Mouse (Mus musculus): ENCODE measurements around the gene Fam189b.
"Not testable (repeated sequence)": the region's sequence is repeated elsewhere in the genome, so short reads cannot be mapped to it uniquely, and the experiment has no call there.

The Fam189b gene

DNA sequence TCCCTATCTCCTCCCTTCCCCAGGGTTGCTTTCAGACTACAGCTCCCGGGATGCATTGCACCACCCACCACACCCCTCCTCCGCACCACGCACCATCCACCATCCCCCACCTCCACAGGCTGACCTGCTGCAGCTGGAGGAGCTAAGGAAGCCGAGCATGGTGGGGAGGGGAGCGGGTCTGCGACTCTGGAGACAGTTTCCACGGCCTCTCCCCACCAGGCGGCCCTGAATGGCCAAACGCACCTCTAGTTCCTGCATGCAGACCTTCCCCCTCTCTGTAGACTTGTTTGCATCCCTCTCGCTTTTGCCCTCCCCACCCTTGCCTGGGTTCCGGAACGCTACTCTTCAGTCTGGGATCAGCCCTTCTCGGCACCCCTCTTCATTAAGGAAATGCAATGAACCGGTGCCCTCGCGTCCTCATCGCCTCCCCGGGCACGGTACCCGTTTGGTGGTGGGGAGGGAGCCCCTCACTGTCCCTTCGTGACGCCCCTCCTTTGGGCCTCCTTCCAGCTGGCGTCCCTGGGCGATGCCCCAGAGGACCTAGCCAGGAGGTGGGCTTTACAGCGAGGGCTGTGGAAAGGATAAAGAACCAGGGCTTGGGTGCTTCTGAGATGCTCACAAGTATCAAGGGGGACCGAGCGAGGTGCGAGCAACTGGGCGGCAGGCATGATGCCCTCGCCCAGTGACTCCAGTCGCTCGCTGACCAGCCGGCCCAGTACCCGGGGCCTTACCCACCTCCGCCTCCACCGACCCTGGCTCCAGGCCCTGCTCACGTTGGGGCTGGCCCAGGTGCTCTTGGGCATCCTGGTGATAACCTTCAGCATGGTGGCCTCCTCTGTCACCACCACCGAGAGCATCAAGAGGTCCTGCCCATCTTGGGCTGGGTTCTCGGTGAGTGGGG is at the start of gene Fam189b:
TSS of gene Fam189b (plus strand) at position 86 of the 901 bp plus-strand sequence.
- DNase-seq = peak; percentile 91 to 93

DNA sequence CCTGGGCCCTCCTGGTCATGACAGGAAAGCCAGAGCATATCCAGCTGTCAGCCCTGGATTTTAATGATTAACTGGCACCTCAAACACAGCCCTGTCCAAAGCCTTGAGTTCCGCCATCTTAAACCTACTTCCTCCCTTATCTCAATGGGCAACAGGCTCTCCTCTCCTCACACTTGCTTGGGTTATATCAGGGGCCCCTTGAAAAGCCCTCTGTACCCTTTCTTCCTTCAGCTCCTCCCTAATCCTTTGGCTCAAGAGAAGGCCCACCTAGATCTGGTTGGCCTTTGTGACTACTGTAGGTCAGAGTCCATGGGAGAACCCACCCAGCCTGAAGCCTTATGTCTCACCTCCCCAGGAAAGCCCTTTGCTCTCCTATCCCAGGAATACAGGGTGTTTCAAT is 49.2 kb upstream of the Fam189b start:
- DNase-seq = no peak

DNA sequence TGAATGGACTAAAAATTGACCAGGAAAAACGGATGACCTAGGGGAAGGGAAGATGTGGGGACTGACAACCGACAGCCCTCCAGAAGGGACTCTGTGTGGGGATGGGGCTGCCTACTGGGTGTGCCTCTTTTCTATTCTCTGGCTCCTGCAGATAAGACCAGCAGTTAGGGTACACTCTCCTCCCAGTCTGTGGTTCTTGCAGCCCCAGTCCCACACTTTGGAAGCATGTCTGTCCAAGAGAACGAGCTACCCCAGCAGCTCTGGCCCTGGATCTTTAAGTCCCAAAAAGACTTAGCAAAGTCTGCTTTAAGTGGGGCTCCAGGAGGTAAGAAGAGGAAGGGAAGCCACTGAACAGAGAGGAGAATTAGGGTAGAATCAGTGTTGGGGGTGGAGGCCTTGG is 47.0 kb upstream of the Fam189b start, which contains the start of gene Pklr:
TSS of gene Pklr (plus strand) at position 185 of the 400 bp plus-strand sequence.
- DNase-seq = no peak

DNA sequence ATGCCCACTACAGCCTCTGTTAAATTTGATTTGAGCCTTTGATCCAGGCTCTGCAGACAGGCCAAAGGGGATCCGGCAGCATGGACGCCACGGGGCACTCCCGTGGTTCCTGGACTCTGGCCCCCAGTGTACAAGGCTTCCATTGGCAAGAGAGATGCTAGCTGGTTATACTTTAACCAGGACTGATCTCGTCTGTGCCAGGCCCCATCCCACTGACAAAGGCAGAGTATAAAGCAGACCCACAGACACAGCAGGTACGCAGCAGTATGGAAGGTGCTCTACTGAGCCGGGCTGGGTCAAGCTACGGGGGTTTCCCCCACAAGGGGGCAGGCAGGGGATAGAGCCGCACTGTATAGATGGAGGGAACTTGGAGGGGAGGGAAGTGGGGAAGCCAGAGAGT is 46.6 kb upstream of the Fam189b start:
- DNase-seq = no peak

DNA sequence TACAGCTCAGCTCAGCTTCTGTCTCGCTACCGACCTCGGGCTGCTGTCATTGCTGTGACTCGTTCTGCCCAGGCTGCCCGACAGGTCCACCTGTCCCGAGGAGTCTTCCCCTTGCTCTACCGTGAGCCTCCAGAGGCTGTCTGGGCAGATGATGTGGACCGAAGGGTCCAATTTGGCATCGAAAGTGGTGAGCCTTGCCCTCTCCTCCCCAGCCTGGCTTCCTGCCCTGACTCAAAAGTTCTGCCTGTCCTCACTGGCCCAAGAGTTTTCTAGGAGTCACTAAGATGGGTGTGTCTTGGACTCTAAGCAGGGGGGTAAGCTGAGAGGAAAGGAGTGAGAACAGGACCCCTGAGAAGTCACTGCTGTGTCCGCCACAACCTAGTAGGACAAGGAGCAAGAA is 38.1 kb upstream of the Fam189b start:
- DNase-seq = no peak

DNA sequence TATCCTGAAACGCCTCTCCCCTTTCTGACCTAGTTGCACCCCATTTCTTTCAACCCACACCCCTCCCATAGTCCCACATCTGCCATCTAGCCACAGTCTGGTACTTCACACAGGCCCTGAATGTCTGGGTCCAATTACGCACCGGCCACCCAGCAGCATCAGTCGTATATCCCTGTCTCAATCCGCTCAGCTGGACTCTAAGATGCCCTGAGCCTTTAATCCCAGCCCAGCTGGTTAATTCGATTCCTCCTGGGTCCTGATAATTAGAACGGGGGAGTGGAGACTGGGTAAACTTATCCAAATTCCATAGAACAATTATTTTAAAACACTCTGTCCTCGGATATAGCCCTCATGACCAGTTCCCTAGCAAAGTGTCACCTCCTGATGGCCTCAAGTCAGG is 37.4 kb upstream of the Fam189b start:
- no peak for DNase-seq

DNA sequence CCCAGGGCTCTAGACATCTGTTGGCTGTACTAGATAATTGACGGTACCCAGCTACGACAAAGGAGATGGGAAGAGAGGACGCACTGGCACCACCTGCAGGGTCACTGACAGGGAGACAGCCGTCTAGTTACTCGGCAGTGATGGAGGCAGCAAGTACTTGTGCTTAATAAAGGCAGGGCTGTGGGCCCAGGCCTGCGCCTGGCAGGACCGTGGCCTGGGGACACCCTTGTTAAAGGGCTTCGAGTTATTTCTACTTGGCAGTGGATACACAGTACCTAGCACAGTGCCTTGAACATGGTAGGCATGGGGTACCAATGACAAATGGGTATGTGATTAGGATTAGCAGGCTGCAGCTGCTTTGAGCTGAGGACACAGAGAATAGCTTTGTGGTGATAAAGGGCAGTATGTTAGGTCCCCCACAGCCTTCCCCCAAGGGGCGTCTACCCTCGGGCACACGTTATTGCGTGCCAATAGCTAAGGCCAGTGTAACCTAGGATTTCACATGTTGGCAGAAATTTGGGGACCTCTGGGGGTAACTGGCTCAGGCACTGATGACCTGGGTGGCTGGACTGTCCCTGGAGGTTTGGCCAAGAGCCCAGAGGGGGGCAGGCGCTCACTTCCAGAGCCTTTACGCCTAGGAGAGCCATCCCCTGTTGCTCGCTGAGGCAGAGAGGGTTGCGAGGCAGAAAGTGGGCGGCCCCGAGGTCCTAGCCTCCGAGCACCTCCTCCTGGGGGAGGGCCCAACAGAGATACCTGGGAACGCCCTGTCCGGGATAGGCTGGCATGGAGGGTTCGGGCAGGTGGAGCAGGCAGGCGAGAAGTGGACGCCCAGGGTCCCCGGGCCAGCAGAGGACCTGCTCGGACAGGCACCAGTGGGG is 35.6 kb upstream of the Fam189b start:
- DNase-seq = peak in 1 of 2 experiments; percentile 38

DNA sequence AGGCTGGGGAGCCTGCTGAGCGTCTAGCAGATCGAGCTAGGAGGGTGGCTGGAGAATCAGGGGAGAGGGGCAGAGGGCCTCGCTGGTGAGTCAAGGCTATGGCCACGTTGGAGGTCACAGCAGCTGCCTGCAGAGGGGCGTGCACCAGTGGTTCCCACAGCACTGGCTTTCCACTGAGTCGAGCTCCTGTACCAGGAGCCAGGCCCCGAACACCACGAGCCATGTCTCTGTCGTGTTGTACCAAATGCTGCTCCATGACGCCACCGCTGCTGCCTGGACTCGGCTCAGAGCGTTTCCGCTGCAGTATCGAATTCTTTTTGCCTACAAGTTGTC is 35.0 kb upstream of the Fam189b start:
- DNase-seq = no peak

DNA sequence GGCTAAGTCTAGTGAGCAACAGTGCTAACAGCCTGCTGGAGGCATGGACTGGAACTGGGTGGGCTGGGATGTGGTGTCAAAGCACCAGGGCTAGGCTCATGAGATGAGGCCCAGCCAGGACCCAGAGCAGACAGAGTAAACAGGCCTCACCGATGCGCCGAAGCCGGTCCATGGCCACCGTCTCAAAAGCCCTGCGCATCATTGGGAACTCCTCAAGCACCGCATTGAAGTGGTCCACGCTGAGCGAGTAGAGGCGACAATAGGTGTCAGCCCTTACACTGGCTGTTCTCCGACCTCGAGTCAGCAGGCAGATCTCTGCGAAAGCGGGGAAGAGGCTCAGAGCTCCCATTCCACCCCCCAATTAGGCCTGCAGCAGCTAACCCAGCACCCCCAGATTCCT is 34.4 kb upstream of the Fam189b start:
- DNase-seq = no peak

DNA sequence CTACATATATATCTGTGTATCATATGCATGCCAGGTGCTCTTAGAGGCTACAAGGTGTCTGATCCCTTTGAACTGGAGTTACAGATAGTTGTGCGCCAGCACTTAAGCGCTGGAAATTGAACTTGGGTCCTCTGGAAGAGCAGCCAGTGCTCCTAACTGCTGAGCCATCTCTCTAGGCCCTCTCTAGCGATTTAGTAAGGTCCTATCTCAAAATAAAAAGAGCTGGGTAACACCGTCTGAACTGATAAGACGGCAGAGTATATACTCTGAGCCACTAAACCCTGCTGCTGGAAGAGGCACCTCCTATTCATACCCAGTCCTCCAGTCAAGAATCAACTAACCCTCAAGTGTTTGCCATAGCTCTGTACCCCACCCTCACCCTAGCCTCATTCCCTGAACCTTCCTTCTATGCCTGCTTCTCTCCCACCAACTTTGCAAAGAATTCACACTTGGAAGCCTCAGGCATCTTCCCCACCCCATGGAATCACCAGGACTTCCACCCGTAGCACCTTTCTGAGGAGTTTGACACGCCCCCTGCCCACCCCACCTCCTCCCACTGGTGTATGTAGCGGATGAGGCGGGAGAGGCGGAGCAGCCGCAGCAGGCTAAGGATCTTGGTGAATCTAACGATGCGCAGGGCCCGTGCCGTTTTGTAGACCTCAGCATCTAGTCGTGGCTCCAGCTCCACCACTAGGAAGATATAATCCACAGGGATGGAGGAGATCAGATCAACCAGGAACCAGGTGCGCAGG is 30.7 kb upstream of the Fam189b start:
- no peak for DNase-seq

DNA sequence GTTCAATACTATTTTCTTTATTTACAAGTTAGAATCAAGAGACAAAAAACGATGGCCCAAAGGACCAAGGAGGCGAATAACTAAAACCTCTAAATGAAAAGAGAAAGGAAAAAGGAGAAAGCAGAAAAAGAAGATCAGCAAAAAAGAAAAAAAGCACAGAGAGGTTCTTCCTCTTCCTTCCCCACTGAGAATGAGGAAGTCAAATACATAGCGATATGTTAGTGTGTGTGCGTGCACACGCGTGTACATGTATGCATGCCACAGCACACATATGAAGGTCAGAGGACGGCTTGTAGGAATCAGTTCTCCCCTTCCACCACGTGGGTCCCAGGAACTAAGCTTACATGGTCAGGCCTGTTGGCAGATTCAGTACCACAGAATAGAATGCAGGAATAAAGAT is 26.0 kb upstream of the Fam189b start:
- DNase-seq = no peak

DNA sequence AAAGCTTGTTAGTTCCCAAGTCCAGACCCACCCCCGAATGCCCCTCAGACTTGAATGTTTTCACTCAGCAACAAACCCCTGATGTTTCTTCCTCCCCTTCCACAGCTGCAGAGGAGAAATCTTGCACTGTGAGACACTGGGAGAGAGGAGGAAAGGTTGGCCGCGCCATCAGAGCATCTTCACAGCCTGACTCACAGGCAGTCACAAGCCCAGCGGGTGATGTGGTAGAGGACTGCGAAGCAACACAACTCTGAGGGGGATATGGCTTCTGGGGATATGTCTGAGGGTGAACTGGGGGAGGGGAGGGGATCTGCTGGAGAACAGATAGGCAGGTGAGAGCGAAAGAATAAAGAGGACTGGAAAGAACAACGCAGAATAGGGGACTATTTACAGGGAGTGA is 24.3 kb upstream of the Fam189b start:
- DNase-seq = no peak

DNA sequence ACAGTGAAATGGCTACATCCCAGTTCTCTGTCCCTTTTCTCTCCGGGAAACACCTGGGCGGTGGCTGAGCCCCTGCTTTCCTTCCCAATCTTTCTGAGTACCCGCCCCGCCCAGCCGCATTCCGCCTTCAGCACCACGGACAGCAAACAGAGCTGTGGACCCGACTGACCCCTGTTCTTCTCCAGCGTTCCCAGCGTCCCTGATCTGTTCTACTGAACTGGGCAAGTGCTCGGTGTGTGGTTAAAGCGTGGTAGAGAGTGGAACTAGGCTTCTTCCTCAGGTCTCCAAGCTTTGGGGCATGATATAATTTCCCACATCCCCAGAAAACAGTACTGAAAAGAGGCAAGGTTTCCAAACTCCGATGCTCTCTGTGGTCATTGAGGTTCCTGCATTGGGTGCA is 23.7 kb upstream of the Fam189b start:
- DNase-seq = no peak

DNA sequence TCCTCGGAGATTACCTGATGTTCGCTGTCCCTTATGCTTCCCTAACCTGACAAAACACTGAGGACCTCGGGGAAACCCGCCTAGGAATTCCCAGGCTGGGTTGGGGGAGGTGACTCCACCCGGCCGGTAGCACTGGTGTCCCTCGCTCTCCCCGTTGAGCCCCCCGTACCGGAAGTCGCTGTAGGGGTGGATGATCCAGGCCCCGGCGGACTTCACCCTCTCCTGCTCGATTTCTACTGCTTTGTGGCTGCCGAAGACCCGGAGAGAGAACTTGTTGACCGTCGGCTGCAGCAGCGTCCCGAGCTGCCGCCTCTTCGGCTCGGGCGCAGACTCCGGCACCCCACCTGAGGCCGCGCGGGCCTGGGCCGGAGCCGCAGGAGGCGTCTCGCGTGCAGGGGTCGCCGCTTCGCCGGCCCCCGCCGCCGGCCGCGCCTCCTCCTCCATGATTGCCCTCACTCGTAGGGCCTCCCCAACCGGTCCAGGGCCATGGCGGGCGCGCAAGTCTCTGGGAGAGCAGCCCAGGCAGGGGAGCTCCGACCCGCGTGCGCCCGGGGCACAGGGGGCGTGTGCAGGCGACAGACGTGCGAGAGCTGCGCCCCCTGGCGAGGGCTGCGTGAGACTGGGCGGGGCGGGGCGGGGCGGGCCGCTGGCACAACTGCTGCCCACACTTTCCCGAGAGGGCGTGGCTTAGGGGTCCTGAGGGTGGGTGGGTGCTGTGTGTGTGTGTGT is 23.2 kb upstream of the Fam189b start, which contains the start of gene Hcn3:
TSS of gene Hcn3 (minus strand) at position 581 of the 729 bp plus-strand sequence.
- DNase-seq = peak; percentile 64 to 83

DNA sequence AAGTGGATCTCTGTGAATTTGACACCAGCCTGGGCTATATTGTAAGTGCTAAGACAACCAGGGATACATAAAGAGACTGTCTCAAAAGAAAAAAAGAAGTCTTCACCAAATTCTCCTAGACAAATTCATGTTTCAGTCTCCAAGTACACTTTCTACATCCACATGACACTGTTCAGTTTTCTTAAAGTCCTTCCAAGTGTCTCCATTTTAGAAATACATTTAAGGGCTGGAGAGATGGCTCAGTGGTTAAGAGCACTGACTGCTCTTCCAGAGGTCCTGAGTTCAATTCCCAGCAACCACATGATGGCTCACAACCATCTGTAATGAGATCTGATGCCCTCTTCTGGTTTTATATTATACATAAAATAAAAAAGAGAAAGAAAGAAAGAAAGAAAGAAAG is 21.7 kb upstream of the Fam189b start:
- DNase-seq = not testable (repeated sequence)

DNA sequence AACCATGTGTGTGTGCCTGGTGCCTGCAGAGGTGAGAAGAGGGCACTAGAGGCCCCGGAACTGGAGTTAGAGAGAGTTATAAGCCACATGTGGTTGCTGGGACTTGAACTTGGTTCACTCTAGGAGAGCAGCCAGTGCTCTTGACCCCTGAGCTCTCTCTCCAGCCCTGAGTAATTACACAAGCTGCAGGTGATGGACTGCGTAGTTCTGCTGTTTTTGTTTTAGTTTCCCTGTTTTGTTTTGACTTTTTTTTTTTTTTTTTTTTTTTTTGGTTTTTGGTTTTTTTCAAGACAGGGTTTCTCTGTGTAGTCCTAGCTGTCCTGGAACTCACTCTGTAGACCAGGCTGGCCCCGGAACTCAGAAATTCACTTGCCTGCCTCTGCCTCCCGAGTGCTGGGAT is 21.2 kb upstream of the Fam189b start:
- DNase-seq = no peak

DNA sequence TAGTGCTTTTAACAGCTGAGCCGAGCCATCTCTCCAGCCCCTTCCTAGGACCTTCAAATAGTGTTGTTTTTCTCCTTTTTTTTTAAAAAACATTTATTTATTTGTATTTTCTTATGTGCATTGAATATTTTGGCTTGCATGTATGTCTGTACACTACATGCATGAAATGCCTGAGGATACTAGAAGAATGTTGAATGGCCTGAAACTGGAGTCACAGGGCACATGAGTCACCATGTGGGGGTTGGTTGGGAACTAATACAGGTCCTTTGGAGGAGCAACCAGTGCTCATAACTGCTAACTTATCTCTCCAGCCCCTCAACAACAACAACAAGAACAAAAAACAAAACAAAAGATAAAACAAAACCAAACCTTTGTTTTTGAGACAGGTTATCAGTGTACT is 19.8 kb upstream of the Fam189b start:
- no peak for DNase-seq

DNA sequence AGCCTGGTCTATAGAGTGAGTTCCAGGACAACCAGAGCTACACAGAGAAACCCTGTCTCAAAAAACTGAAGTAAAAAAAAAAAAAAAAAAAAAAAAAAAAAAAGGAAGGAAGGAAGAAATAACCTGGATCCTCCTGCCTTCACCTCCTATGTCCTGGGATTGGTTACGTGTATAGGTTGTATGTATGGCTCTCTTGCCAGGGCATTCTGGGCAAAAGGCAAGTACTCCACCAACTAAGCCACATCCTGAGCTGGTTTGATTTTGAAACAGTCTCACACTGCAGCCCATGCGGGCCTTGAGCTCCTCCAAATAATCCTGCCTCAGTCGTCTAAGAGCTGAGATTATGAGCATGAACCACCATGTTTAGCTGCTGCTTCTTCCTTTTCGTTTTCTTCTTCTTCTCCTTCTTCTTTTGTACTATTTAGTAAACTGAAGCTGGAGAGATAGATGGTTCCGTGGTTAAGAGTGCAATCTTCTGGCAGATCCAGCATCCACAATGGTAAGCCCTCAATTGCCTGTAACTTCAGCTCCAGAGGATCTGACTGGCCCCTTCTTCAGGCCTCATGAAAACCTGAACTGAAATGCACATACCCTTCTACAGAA is 19.2 kb upstream of the Fam189b start:
- no peak for DNase-seq

DNA sequence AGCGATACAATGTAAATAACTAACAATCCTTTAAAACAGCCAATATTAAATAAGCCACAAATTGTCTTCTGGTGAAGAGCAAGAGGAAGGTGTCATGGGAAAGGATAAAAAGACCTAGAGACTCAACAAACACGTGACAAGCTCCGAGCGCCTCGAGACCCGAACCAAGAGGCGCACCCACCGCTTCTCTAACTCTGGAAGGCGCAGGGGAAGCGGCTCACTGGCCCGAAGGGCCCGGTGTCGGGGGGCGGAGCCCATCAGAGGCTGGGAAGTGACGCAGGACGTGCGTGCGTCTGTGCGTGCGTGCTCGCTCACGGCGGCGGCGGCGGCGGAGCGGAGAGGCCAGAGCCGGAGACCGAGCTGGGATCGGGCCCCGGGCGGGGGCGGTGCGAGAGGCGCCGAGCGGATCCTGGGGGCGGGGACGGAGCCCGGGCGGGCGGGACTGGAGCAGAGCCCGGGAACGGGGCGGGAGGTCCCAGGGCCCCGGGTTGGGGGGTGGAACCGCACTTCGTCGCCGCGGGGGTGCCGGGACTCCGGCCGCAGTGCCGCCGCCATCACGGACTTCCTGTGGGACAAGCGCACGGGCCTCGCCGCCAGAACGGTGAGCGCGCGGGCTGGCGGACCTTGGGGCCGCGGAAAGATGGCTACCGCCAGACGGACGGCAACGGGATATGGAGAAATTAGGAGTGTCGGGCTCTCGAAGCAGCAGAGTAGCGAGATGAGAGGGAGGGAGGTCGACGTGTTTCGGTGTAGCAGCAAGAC is 18.3 kb upstream of the Fam189b start, which contains the start of gene Clk2:
TSS of gene Clk2 (plus strand) at position 290 of the 762 bp plus-strand sequence.
- peak; percentile 95 to 97 for DNase-seq

DNA sequence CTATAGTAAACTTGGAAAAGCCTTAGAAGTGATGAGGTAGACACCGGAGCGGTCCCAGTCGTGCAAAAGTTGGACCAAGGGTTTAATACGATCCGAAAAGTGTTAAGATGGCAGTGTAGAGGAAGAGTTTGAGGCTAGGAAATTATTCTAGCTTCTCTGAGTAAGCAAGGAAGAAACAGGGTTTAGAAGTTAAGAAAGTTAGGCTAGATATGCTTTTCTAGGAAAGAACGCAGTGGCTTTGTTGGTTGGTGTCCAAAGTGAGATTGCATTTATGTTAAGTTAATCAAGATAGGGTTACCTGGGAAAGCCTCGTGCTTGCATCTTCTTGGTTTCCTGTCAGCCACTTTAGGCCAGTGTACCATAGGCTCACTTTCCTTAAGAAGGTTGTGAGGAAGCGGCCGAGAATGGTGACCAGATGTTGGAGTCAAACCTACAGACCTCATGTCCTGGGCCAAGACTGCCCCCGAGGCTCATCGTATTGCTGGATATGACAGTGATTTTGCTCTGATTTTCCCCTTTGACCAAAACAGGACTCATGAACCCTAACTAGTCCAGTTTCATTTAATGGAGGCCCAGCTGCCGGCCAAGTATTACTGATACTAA is 17.6 kb upstream of the Fam189b start:
- no peak for DNase-seq

DNA sequence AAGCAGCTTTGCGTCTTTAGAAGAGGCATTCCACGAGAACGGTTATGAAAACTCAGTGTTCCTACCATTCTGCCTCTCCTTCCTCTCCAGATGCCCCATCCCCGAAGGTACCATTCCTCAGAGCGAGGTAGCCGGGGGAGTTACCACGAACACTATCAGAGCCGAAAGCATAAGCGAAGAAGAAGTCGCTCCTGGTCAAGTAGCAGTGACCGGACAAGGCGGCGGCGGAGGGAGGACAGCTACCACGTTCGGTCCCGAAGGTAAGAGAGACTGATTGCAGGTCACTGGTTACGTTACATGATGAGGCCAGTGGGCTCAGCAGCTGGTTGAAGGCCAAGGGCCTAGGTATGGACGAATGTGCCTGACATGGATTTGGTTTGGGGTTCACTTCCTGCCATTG is 16.0 kb upstream of the Fam189b start:
- no peak for DNase-seq

Measured in cerebellum, postnatal 25 days (tissue).